Mouse (Mus musculus) heart, embryonic 13.5 days (tissue): Measurements from ENCODE around the gene S100a7a. TPM values are rescaled to one million over a fixed set of nuclear protein-coding genes. Genes with fewer than 3 reads are reported as not detected.

Experiments
- polyA plus RNA-seq: library from polyadenylated mRNA; unstranded; fragments of >200 nt; fragmentation: Nextera tagmentation; extraction: Ambion mirVana; gene quantifications from 2 replicates; pipeline ENCODE4 v1.2.1, GENCODE M21; 2015

The S100a7a gene
- polyA plus RNA-seq, 1 experiment from 2014 or later, result not detected

Other genes starting within 250 kb of the S100a7a start
- 17.5 and 19.8 TPM in 2 replicates for gene Ints3, start 220.4 kb upstream of the S100a7a start, polyA plus RNA-seq
- gene Npr1, start 188.2 kb upstream of the S100a7a start, polyA plus RNA-seq, result 9.7 and 11.4 TPM in 2 replicates
- gene Ilf2, start 177.9 kb upstream of the S100a7a start, polyA plus RNA-seq, result 116 and 125 TPM in 2 replicates
- gene Snapin, start 163.0 kb upstream of the S100a7a start, polyA plus RNA-seq, result 72.8 and 74.7 TPM in 2 replicates
- 92.0 and 98.5 TPM in 2 replicates for gene Chtop, start 144.5 kb upstream of the S100a7a start, polyA plus RNA-seq
- 203 and 220 TPM in 2 replicates for gene S100a1, start 139.6 kb upstream of the S100a7a start, polyA plus RNA-seq
- 70.4 and 73.4 TPM in 2 replicates for gene S100a13, start 139.6 kb upstream of the S100a7a start, polyA plus RNA-seq
- 0.17 and 0.28 TPM in 2 replicates for gene S100a14, start 127.2 kb upstream of the S100a7a start, polyA plus RNA-seq
- 62.7 and 65.2 TPM in 2 replicates for gene S100a16, start 116.8 kb upstream of the S100a7a start, polyA plus RNA-seq
- 0.27 and 0.32 TPM in 2 replicates for gene S100a3, start 93.4 kb upstream of the S100a7a start, polyA plus RNA-seq
- not detected in 2 replicates for gene S100a2, start 63.8 kb upstream of the S100a7a start, polyA plus RNA-seq
- not detected in 2 replicates for gene Gm42674, start 52.1 kb upstream of the S100a7a start, polyA plus RNA-seq
- gene S100a4, start 50.2 kb upstream of the S100a7a start, polyA plus RNA-seq, result 2.4 and 3.1 TPM in 2 replicates
- gene S100a5, start 45.5 kb upstream of the S100a7a start, polyA plus RNA-seq, result not detected in 2 replicates
- gene S100a6, start 41.1 kb upstream of the S100a7a start, polyA plus RNA-seq, result 38.1 and 38.2 TPM in 2 replicates
- gene S100a8, start 15.0 kb downstream of the S100a7a start, polyA plus RNA-seq, result 10.4 and 15.2 TPM in 2 replicates
- 5.2 and 10.9 TPM in 2 replicates for gene S100a9, start 41.7 kb downstream of the S100a7a start, polyA plus RNA-seq
- not detected in 2 replicates for gene Pglyrp4, start 72.9 kb downstream of the S100a7a start, polyA plus RNA-seq
- not detected in 2 replicates for gene Gm5849, start 123.9 kb downstream of the S100a7a start, polyA plus RNA-seq